Mouse (Mus musculus): ENCODE measurements around the gene Sox10. TPM values are rescaled to one million over a fixed set of nuclear protein-coding genes. Genes with fewer than 3 reads are reported as not detected.
A peak's percentile ranks its signal among the peaks of the same experiment; 100 is the strongest.

Sox10 gene
- polyA plus RNA-seq, 1 experiment = 0.43 TPM

DNA sequence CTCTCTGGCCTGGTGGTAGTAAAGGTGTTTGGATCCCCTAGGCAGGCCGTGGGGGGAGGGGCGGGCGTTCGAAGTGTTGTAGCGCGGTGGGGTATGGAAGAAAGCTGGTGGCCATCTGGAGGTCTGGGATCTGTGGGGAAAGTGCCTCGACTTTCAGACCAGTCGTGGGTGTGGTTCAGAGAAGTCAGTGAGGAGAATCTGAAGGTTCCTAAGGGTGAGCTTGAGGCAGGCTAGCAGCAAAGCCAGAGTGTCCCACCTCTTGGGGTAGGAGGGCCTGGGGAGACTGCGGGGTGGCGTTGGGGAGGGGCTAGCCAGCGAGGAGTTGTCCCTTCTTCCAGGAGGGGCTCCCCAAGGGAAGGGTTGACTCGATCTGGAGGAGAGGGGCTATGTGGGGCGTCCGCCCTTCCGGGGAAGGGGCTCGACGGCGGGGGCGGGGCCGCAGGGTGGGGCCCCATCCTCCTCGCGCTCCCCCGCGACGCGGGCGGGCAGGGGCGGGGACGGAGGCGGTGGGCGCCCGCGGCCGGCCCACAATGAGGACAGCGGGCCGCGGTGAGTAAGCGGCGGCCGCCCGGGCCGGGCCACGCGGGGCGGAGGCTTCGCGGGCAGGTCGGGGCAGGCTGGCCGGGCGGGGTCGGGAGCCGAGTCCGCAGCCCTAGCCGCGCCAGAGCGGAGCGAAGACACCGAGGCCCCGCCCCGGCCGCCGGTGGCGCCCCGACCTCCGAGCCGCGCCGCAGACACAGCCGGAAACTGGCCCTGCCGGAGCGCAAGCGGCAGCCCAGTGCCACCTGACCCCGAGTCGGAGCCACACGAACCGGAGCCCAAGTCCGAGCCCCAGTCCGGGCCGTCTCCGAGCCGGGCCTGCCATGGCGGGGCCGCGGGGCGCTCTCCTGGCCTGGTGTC, 56.4 kb downstream of the Sox10 start, which contains the start of gene Micall1:
TSS of gene Micall1 (plus strand) at position 478 of the 900 bp plus-strand sequence.
- Histone ChIP-seq H3K36me3 (ENCODE audit: control insufficient read depth, insufficient read depth, low read length, poor library complexity, severe bottlenecking) (no peaks in the 10 kb centered on the region), H3K4me1 (ENCODE audit: control insufficient read depth, insufficient read depth, low read length) (peaks cover 2% of the 10 kb centered on the region), H3K27ac (ENCODE audit: insufficient read depth, low read length) (no peak within 1 kb of the TSS), H3K9ac (ENCODE audit: low read depth, poor library complexity, severe bottlenecking) (peak within 1 kb of the TSS; percentile 80), H3K4me3 (ENCODE audit: low read depth, low read length) (peak within 1 kb of the TSS; percentile 63), H3K9me3 (replicated peaks; ENCODE audit: control insufficient read depth, insufficient read depth, low read length, poor library complexity, severe bottlenecking) (no peaks in the 10 kb centered on the region), H3K27me3 (ENCODE audit: control insufficient read depth, insufficient read depth, low read length, poor library complexity, severe bottlenecking) (no peaks in the 10 kb centered on the region)
- TF ChIP-seq CTCF (IDR thresholded peaks at IDR 0.05; ENCODE audit: low read depth, low read length) (no peak), POLR2A (IDR thresholded peaks at IDR 0.05; ENCODE audit: insufficient read depth, low read length) (no peak), EP300 (IDR thresholded peaks at IDR 0.05; ENCODE audit: insufficient read depth, low read depth, low read length) (no peak)

DNA sequence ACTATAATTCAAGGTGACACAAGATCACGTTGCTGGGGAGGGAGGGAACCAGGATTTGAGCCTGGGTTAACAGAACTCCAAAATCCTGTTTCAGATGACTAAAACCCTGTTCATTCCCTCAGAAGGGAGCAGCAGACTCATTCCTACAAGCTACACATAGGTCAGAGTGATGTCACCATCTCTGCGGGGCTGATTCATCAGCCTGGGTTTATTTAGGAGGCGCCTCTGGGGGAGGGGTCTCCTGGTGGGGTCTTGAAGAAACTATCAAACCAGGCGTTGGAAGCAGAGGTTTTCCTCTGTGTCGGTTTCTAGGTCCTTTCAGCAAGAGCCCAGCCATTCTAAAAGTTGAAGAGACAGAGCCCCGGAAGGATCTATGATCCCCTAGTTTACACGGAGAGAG, 57.1 kb downstream of the Sox10 start:
- H3K4me3 ChIP-seq (ENCODE audit: low read depth, low read length) = no peak overlapping the region
- H3K9ac ChIP-seq (ENCODE audit: low read depth, poor library complexity, severe bottlenecking) = peak overlapping the region; percentile 80
- no peaks in the 10 kb centered on the region for H3K9me3 ChIP-seq (replicated peaks; ENCODE audit: control insufficient read depth, insufficient read depth, low read length, poor library complexity, severe bottlenecking)
- H3K4me1 ChIP-seq (ENCODE audit: control insufficient read depth, insufficient read depth, low read length) = peaks cover 2% of the 10 kb centered on the region
- H3K27me3 ChIP-seq (ENCODE audit: control insufficient read depth, insufficient read depth, low read length, poor library complexity, severe bottlenecking) = no peaks in the 10 kb centered on the region
- no peaks in the 10 kb centered on the region for H3K36me3 ChIP-seq (ENCODE audit: control insufficient read depth, insufficient read depth, low read length, poor library complexity, severe bottlenecking)
- TF ChIP-seq POLR2A (IDR thresholded peaks at IDR 0.05; ENCODE audit: insufficient read depth, low read length) (no peak), CTCF (IDR thresholded peaks at IDR 0.05; ENCODE audit: low read depth, low read length) (no peak), EP300 (IDR thresholded peaks at IDR 0.05; ENCODE audit: insufficient read depth, low read depth, low read length) (no peak)
- no peak overlapping the region for H3K27ac ChIP-seq (ENCODE audit: insufficient read depth, low read length)

- H3K9me3 ChIP-seq (replicated peaks; ENCODE audit: control insufficient read depth, insufficient read depth, low read length, poor library complexity, severe bottlenecking) = no peaks in the 10 kb centered on the region
- TF ChIP-seq EP300 (IDR thresholded peaks at IDR 0.05; ENCODE audit: insufficient read depth, low read depth, low read length) (no peak), POLR2A (IDR thresholded peaks at IDR 0.05; ENCODE audit: insufficient read depth, low read length) (no peak), CTCF (IDR thresholded peaks at IDR 0.05; ENCODE audit: low read depth, low read length) (no peak)
- no peaks in the 10 kb centered on the region for H3K36me3 ChIP-seq (ENCODE audit: control insufficient read depth, insufficient read depth, low read length, poor library complexity, severe bottlenecking)
- H3K9ac ChIP-seq (ENCODE audit: low read depth, poor library complexity, severe bottlenecking) = no peak overlapping the region
- peaks cover 2% of the 10 kb centered on the region for H3K4me1 ChIP-seq (ENCODE audit: control insufficient read depth, insufficient read depth, low read length)
- H3K4me3 ChIP-seq (ENCODE audit: low read depth, low read length) = no peak overlapping the region
- no peak overlapping the region for H3K27ac ChIP-seq (ENCODE audit: insufficient read depth, low read length)
- no peaks in the 10 kb centered on the region for H3K27me3 ChIP-seq (ENCODE audit: control insufficient read depth, insufficient read depth, low read length, poor library complexity, severe bottlenecking)
Measured at GRCm38 (mm10) chr15:79105804-79106203, 59.2 kb downstream of the Sox10 start.

Other genes with a start within 250 kb of the Sox10 start
- 225 and 232 TPM in 2 replicates for gene Lgals1, start 238.5 kb downstream of the Sox10 start, polyA plus RNA-seq (2011; ENCODE audit: insufficient read depth, insufficient read length, low read depth, missing spikeins)
- 42.3 and 45.1 TPM in 2 replicates for gene Nol12, start 230.3 kb downstream of the Sox10 start, polyA plus RNA-seq (2011; ENCODE audit: insufficient read depth, insufficient read length, low read depth, missing spikeins)
- 49.5 and 57.1 TPM in 2 replicates for gene Triobp, start 217.5 kb downstream of the Sox10 start, polyA plus RNA-seq (2011; ENCODE audit: insufficient read depth, insufficient read length, low read depth, missing spikeins)
- gene H1f0, start 136.8 kb downstream of the Sox10 start, polyA plus RNA-seq (2011; ENCODE audit: insufficient read depth, insufficient read length, low read depth, missing spikeins) = 59.8 TPM in 2 replicates
- not detected in 2 replicates for gene Galr3, start 123.4 kb downstream of the Sox10 start, polyA plus RNA-seq (2011; ENCODE audit: insufficient read depth, insufficient read length, low read depth, missing spikeins)
- gene Ankrd54, start 102.3 kb downstream of the Sox10 start, polyA plus RNA-seq (2011; ENCODE audit: insufficient read depth, insufficient read length, low read depth, missing spikeins) = 16.6 and 18.2 TPM in 2 replicates
- gene Eif3l, start 90.1 kb downstream of the Sox10 start, polyA plus RNA-seq (2011; ENCODE audit: insufficient read depth, insufficient read length, low read depth, missing spikeins) = 598 and 608 TPM in 2 replicates
- 12.4 and 13.4 TPM in 2 replicates for gene Micall1, start 56.3 kb downstream of the Sox10 start, polyA plus RNA-seq (2011; ENCODE audit: insufficient read depth, insufficient read length, low read depth, missing spikeins)
- gene Polr2f, start 24.2 kb downstream of the Sox10 start, polyA plus RNA-seq (2011; ENCODE audit: insufficient read depth, insufficient read length, low read depth, missing spikeins) = 162 and 166 TPM in 2 replicates
- 1.4 TPM in 2 replicates for gene 1700088E04Rik, start 24.0 kb downstream of the Sox10 start, polyA plus RNA-seq (2011; ENCODE audit: insufficient read depth, insufficient read length, low read depth, missing spikeins)
- 47.8 and 48.0 TPM in 2 replicates for gene Pick1, start 63.9 kb upstream of the Sox10 start, polyA plus RNA-seq (2011; ENCODE audit: insufficient read depth, insufficient read length, low read depth, missing spikeins)
- 1.0 TPM in 2 replicates for gene Gm49486, start 64.2 kb upstream of the Sox10 start, polyA plus RNA-seq (2011; ENCODE audit: insufficient read depth, insufficient read length, low read depth, missing spikeins)
- gene Slc16a8, start 89.5 kb upstream of the Sox10 start, polyA plus RNA-seq (2011; ENCODE audit: insufficient read depth, insufficient read length, low read depth, missing spikeins) = not detected in 2 replicates
- 0.69 and 1.8 TPM in 2 replicates for gene Baiap2l2, start 120.3 kb upstream of the Sox10 start, polyA plus RNA-seq (2011; ENCODE audit: insufficient read depth, insufficient read length, low read depth, missing spikeins)
- 40.2 and 40.6 TPM in 2 replicates for gene Pla2g6, start 163.2 kb upstream of the Sox10 start, polyA plus RNA-seq (2011; ENCODE audit: insufficient read depth, insufficient read length, low read depth, missing spikeins)
- 12.3 and 14.5 TPM in 2 replicates for gene Maff, start 181.4 kb upstream of the Sox10 start, polyA plus RNA-seq (2011; ENCODE audit: insufficient read depth, insufficient read length, low read depth, missing spikeins)
- 50.7 and 59.6 TPM in 2 replicates for gene Tmem184b, start 238.3 kb upstream of the Sox10 start, polyA plus RNA-seq (2011; ENCODE audit: insufficient read depth, insufficient read length, low read depth, missing spikeins)